Mouse (Mus musculus) forebrain, embryonic 10.5 days (tissue): ENCODE data around the gene Arhgap29. TPM values are rescaled to one million over a fixed set of nuclear protein-coding genes. Genes with fewer than 3 reads are reported as not detected.

Experiments
- DNase-seq: peaks from one replicate; pipeline ENCODE4 v3.0.0-alpha.2; 2017; ENCODE audit warnings: low spot score; ENCODE audit errors: extremely low spot score
- H3K27ac ChIP-seq: fragments of 300-500 bp; sonication (generic); 2 replicates; pipeline ENCODE4 v1.5.1; 2016; ENCODE audit warnings: mild to moderate bottlenecking
- H3K27me3 ChIP-seq: fragments of 300-500 bp; sonication (generic); 2 replicates; pipeline ENCODE4 v1.6.1; 2016; ENCODE audit warnings: mild to moderate bottlenecking; ENCODE audit not compliant: poor library complexity, severe bottlenecking
- H3K36me3 ChIP-seq: fragments of 300-500 bp; sonication (generic); replicated peaks from 2 replicates; pipeline ENCODE4 v1.6.1; 2016; ENCODE audit warnings: mild to moderate bottlenecking, moderate library complexity
- H3K4me1 ChIP-seq: fragments of 300-500 bp; sonication (generic); 2 replicates; pipeline ENCODE4 v1.6.1; 2016
- H3K4me3 ChIP-seq: fragments of 300-500 bp; sonication (generic); 2 replicates; pipeline ENCODE4 v1.5.1; 2016; ENCODE audit warnings: mild to moderate bottlenecking, moderate library complexity
- H3K9me3 ChIP-seq: fragments of 300-500 bp; sonication (generic); 2 replicates; pipeline ENCODE4 v1.6.1; 2016; ENCODE audit warnings: mild to moderate bottlenecking, moderate library complexity
- WGBS: fragments of 180-500 bp; shearing (Covaris S2); methylation state at CpG from one replicate; pipeline ENCODE4 v1.1.7; 2016; 5-methylcytosine and 5-hydroxymethylcytosine counted together
- polyA plus RNA-seq: library from polyadenylated mRNA; unstranded; fragments of >200 nt; fragmentation: Nextera tagmentation; extraction: Ambion mirVana; gene quantifications from 2 replicates; pipeline ENCODE4 v1.2.1, GENCODE M21; 2016

The Arhgap29 gene
- polyA plus RNA-seq, result 33.7 and 35.7 TPM in 2 replicates

GRCm38 (mm10) chr3:121952041-121952591 is at the start of gene Arhgap29:
TSS of gene Arhgap29 (plus strand) at chr3:121952541.
- H3K9me3 ChIP-seq, result peaks cover 4% of the 10 kb centered on the region; the same call in 1 of the 2 replicates
- peak within 1 kb of the TSS; percentile 69 for H3K4me3 ChIP-seq
- DNase-seq, result no peak
- peak within 1 kb of the TSS; percentile 80 for H3K27ac ChIP-seq
- H3K36me3 ChIP-seq, result no peaks in the 10 kb centered on the region
- peaks cover 47% of the 10 kb centered on the region for H3K27me3 ChIP-seq
- 93% methylated on average over 8 of the region's 8 CpGs for WGBS
- H3K4me1 ChIP-seq, result peaks cover 12% of the 10 kb centered on the region

GRCm38 (mm10) chr3:121902729-121903128 is 49.6 kb upstream of the Arhgap29 start:
- 86% methylated on average over 5 of the region's 5 CpGs for WGBS

GRCm38 (mm10) chr3:121903286-121903685 is 49.1 kb upstream of the Arhgap29 start:
- Histone ChIP-seq H3K27ac (no peak overlapping the region), H3K4me1 (peaks cover 3% of the 10 kb centered on the region; the same call in 1 of the 2 replicates), H3K27me3 (no peaks in the 10 kb centered on the region), H3K9me3 (no peaks in the 10 kb centered on the region), H3K36me3 (no peaks in the 10 kb centered on the region), H3K4me3 (no peak overlapping the region)
- 75% methylated on average over 4 of the region's 4 CpGs for WGBS
- no peak for DNase-seq

More at GRCm38 (mm10) chr3:121902729-121903128, 49.6 kb upstream of the Arhgap29 start:
- Histone ChIP-seq H3K27me3 (no peaks in the 10 kb centered on the region), H3K9me3 (no peaks in the 10 kb centered on the region), H3K36me3 (no peaks in the 10 kb centered on the region), H3K4me1 (peaks cover 3% of the 10 kb centered on the region; the same call in 1 of the 2 replicates), H3K4me3 (no peak overlapping the region), H3K27ac (no peak overlapping the region)
- DNase-seq, result no peak

- Histone ChIP-seq H3K27ac (no peak overlapping the region), H3K27me3 (no peaks in the 10 kb centered on the region), H3K4me3 (no peak overlapping the region), H3K4me1 (peaks cover 3% of the 10 kb centered on the region; the same call in 1 of the 2 replicates), H3K36me3 (no peaks in the 10 kb centered on the region), H3K9me3 (no peaks in the 10 kb centered on the region)
- 78% methylated on average over 8 of the region's 8 CpGs for WGBS
- no peak for DNase-seq
These were observed 48.6 kb upstream of the Arhgap29 start for GRCm38 (mm10) chr3:121903695-121904094.

- no peak for DNase-seq
- no peaks in the 10 kb centered on the region for H3K27me3 ChIP-seq
- 81% methylated on average over 2 of the region's 2 CpGs for WGBS
- no peaks in the 10 kb centered on the region for H3K9me3 ChIP-seq
- no peak overlapping the region for H3K4me3 ChIP-seq
- H3K27ac ChIP-seq, result no peak overlapping the region
- no peaks in the 10 kb centered on the region for H3K36me3 ChIP-seq
- H3K4me1 ChIP-seq, result peaks cover 3% of the 10 kb centered on the region; the same call in 1 of the 2 replicates
These were observed 47.9 kb upstream of the Arhgap29 start for GRCm38 (mm10) chr3:121904476-121904875.

GRCm38 (mm10) chr3:121906623-121907022 is 45.7 kb upstream of the Arhgap29 start:
- no peaks in the 10 kb centered on the region for H3K36me3 ChIP-seq
- peaks cover 3% of the 10 kb centered on the region; the same call in 1 of the 2 replicates for H3K4me1 ChIP-seq
- no peak overlapping the region for H3K4me3 ChIP-seq
- no peak overlapping the region for H3K27ac ChIP-seq
- no peaks in the 10 kb centered on the region for H3K27me3 ChIP-seq
- no peak for DNase-seq
- 67% methylated on average over 8 of the region's 8 CpGs for WGBS
- H3K9me3 ChIP-seq, result no peaks in the 10 kb centered on the region

- 86% methylated on average over 3 of the region's 3 CpGs for WGBS
- Histone ChIP-seq H3K27ac (no peak overlapping the region), H3K36me3 (no peaks in the 10 kb centered on the region), H3K4me3 (no peak overlapping the region), H3K9me3 (no peaks in the 10 kb centered on the region), H3K27me3 (no peaks in the 10 kb centered on the region), H3K4me1 (0 out of 2 replicates have a peak, but pooled peaks cover 3% of the 10 kb centered on the region)
- DNase-seq, result no peak
These were observed 43.2 kb upstream of the Arhgap29 start for GRCm38 (mm10) chr3:121909155-121909554.

GRCm38 (mm10) chr3:121913476-121913875 is 38.9 kb upstream of the Arhgap29 start:
- 86% methylated on average over 5 of the region's 5 CpGs for WGBS

GRCm38 (mm10) chr3:121914459-121915185 is 37.7 kb upstream of the Arhgap29 start:
- Histone ChIP-seq H3K4me1 (peaks cover 10% of the 10 kb centered on the region), H3K27ac (peak overlapping the region; percentile 65), H3K27me3 (no peaks in the 10 kb centered on the region), H3K9me3 (no peaks in the 10 kb centered on the region), H3K4me3 (no peak overlapping the region), H3K36me3 (no peaks in the 10 kb centered on the region)
- 68% methylated on average over 13 of the region's 13 CpGs for WGBS
- DNase-seq, result no peak

More at GRCm38 (mm10) chr3:121913476-121913875, 38.9 kb upstream of the Arhgap29 start:
- no peaks in the 10 kb centered on the region for H3K36me3 ChIP-seq
- DNase-seq, result no peak
- peaks cover 10% of the 10 kb centered on the region for H3K4me1 ChIP-seq
- no peaks in the 10 kb centered on the region for H3K27me3 ChIP-seq
- H3K9me3 ChIP-seq, result no peaks in the 10 kb centered on the region
- no peak overlapping the region for H3K4me3 ChIP-seq
- no peak overlapping the region for H3K27ac ChIP-seq

GRCm38 (mm10) chr3:121915191-121915590 is 37.1 kb upstream of the Arhgap29 start:
- Histone ChIP-seq H3K27me3 (no peaks in the 10 kb centered on the region), H3K4me1 (peaks cover 10% of the 10 kb centered on the region), H3K27ac (peak overlapping the region; percentile 65; the same call in 1 of the 2 replicates), H3K4me3 (no peak overlapping the region), H3K9me3 (no peaks in the 10 kb centered on the region), H3K36me3 (no peaks in the 10 kb centered on the region)
- no peak for DNase-seq
- WGBS, result 81% methylated on average over 6 of the region's 6 CpGs

- DNase-seq, result no peak
- Histone ChIP-seq H3K27ac (no peak overlapping the region), H3K4me3 (no peak overlapping the region), H3K36me3 (no peaks in the 10 kb centered on the region), H3K9me3 (no peaks in the 10 kb centered on the region), H3K27me3 (no peaks in the 10 kb centered on the region), H3K4me1 (peaks cover 10% of the 10 kb centered on the region)
- WGBS, result 89% methylated on average over 5 of the region's 5 CpGs
These were observed 35.4 kb upstream of the Arhgap29 start for GRCm38 (mm10) chr3:121916802-121917532.

GRCm38 (mm10) chr3:121917658-121918057 is 34.7 kb upstream of the Arhgap29 start:
- WGBS, result 90% methylated on average over 7 of the region's 7 CpGs
- Histone ChIP-seq H3K27ac (no peak overlapping the region), H3K27me3 (no peaks in the 10 kb centered on the region), H3K4me1 (peaks cover 10% of the 10 kb centered on the region), H3K36me3 (no peaks in the 10 kb centered on the region), H3K4me3 (no peak overlapping the region), H3K9me3 (no peaks in the 10 kb centered on the region)
- DNase-seq, result no peak
